Mouse (Mus musculus) stomach, postnatal 0 days (tissue): ENCODE measurements around the gene Gm20441.

Experiments
- CTCF ChIP-seq: IDR thresholded peaks from 2 replicates; pipeline ENCODE4 v1.5.1; 2016; ENCODE audit warnings: antibody characterized with exemption, low read depth, mild to moderate bottlenecking, moderate library complexity
- EP300 ChIP-seq: optimal IDR thresholded peaks from 2 replicates; pipeline ENCODE3; 2016; ENCODE audit warnings: antibody characterized with exemption

DNA sequence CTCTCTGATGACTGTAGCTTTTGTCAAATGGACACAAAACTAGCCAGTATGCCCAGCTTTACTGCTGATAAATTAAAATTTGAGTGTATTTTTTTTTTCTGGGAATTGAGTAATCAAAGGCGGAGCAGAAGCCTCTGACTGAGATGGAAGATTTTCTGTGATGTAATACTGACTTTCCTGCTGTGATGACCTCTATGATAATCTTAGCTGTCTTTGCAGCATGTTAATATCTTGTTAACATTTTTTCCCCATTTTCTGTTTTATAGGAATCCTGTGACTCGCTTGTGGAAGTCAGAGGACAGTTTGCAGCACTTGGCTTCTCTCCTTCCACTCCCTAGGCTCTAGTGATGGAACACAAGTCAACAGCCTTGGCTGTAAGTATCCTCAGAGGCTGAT is 49.5 kb upstream of the Gm20441 start:
- TF ChIP-seq CTCF (no peak), EP300 (no peak)
